Mouse (Mus musculus) heart, postnatal 36 days (tissue): Measurements from ENCODE around the gene St8sia4. TPM values are rescaled to one million over a fixed set of nuclear protein-coding genes. Genes with fewer than 3 reads are reported as not detected.

Experiments
- DNase-seq, 2 experiments: peaks; one replicate each; pipeline ENCODE4 v3.0.0; 2021 to 2022
- intact Hi-C: fragments of 180-260 bp; cut with DNase I; formaldehyde crosslinking; loops from one replicate; pipeline ENCODE4 v1.15.1; 2025
- total RNA-seq, 2 experiments: library from RNA; stranded (reverse); gene quantifications; 2 replicates each; pipeline ENCODE4 v1.2.3; 2021

The St8sia4 gene
- total RNA-seq, result 1 to 10 TPM; 7.7 to 9.9 TPM

DNA sequence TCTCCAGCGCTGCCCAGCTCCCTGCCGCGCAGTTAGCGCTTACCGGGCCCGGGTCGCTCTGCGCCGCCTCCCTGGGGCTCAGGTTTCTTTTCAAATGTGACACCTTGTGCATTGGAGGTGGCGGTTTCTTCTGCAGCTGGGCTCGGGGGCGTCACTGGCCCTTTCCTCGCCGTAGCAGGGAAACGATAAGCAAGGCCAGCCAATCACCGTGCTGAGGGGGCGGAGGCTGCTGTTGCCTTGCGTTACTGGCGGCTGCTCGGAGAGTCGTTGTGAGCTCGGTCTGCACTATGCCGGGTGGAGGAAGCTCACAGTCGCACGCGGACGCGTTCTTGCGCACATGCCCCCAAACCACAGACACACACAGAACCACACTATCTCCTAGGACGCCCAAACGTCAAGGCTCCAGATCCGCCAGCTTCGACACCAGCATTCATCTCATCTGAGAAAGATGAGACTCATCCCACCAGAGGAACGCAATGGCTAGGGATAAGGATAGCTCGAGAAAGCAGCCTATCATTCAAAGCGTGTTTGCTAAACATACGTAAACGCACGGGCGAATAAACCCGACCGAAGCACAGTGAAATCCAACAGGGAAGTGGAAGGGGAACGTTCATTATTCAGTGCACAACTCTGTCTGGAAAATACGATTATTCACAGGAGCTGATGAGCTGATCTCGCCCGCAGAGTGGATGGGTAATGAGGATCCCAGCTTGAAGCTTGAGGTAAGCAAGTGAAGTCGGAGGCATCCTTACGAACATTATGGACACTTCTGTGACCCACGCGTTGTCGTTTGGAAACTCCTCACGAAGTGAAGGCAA lies at the start of gene St8sia4:
TSS of gene St8sia4 (minus strand) at position 137 of the 818 bp plus-strand sequence.
- intact Hi-C loops, result loop anchor here (2.0 to 5.0 kb wide), 5 partner anchors 49 to 355 kb away; partner anchors contain the start of gene Fam174a
- DNase-seq, result peak; percentile 75 to 76

DNA sequence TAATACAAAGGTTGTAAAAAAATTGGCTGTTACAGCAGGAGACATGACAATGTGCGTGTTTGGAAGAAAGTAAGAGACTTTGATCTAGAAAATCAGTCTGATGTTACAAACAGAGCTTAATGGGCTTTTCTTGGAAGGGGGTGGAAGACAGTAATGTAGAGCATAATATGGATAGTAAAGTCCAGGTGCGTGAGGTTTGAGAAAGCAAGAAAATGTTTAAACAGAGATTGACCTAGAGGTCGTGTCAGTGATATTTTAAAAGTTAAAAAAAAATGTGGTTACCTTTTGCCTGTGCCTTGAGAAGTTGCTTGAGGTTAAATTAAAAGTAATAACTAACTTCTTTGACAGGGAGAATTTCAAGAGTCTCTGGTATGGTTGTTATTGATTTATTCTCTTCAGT lies 41.8 kb upstream of the St8sia4 start:
- intact Hi-C loops, result no loop called here
- DNase-seq, result no peak

DNA sequence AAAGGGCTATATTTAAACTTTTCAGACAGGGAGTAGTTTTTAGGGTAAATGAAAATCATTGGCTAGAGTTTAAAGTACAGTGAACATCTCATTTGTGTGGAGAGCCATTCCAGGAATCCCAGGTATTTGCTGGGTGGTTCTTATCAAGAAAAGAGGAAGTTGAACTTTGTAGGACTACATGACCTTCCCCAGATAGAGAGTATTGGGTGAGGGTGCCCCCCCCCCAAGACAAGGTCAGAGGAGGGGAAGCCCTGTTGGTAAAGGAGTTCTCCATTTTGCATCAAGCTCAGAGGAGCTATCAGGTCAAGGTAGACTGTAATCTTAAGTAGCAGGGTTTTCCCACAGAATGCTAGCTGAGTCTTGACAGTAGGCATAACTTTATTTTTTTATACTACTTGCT lies 32.5 kb upstream of the St8sia4 start:
- DNase-seq, result no peak
- intact Hi-C loops, result no loop called here

DNA sequence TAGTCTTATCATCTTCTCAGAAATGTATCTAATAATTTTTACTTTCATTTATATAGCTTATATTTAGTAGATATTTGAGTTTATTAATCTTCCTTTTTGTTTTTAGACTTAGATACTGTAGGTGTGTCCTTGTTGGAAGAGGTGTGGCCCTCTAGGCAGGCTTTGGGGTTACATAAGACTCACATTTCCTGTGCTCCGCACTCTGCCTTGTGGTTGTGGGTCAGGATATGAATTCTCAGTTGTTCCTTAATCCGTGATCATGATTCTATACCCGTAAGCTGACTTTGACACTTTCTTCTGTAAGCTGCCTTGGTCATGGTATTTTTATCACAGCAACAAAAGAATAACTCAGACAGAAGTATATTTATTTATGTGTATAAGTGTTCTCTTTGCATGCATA lies 6.7 kb upstream of the St8sia4 start:
- no peak for DNase-seq
- intact Hi-C loops, result no loop called here

DNA sequence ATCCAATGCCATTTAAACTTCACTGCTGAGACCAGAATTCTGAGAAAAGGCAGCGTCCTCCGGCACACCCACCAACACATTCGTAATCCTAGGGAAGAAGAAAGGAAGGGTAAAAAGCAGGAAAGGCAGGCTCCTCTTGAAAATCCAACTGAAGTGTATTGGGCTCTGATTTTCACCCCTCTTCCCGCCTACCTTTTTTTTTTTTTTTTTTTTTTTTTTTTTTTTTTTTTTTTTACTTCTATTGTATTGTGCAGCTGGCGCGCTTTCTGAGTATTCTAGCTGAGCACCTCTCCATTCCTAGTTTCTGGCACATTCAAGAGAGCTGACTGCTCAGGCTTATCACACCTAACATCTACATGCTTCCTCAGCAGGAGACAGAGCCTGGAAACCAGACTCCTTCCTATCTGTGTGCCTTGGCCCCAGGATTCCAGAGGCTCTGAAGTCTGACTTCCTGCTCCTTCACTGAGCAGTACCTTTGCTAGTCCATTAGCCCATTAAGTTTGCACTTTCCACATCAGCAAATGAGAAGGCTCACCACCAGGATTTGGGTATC lies 958 bp upstream of the St8sia4 start:
- intact Hi-C loops, result loop anchor here (2.0 to 5.0 kb wide), 2 partner anchors 272 to 356 kb away; partner anchors contain the start of gene Fam174a
- DNase-seq, result peak; percentile 10 to 14

DNA sequence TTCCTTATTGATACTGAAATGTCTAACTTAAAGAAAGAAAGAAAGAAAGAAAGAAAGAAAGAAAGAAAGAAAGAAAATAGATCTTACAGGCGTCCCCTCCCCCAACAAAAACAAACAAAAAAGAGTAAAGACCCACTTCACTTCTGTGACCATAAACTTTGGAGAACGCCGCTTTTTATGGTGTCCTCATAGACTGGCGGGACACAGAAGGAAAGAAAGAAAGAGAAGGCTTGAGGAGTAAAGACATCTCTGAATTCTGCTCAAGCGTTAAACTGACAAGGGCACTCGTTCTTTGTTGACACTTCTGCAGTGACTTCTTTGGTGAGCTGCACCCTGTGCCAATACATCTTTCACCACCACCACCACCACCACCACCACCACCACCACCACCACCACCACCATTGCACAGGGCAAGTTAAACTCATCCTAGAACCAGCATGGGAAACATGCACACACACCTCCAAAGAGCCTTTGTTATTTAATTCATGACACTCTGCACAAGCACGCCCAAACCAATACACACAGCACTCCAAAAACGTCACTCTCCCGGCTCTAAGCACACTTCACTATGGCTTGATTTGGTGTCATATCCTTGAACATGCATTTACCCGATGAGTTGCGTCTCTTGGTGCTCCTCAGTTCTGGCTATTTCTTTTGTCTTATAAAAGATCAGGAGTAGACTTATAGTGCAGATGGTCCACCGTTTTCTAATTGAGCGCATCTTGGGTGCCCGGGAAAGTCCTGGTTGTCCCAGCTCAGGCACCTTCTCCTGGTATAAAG lies 640 bp downstream of the St8sia4 start:
- intact Hi-C loops, result loop anchor here (2.0 to 5.0 kb wide), 4 partner anchors 48 to 354 kb away; partner anchors contain the start of gene Fam174a

DNA sequence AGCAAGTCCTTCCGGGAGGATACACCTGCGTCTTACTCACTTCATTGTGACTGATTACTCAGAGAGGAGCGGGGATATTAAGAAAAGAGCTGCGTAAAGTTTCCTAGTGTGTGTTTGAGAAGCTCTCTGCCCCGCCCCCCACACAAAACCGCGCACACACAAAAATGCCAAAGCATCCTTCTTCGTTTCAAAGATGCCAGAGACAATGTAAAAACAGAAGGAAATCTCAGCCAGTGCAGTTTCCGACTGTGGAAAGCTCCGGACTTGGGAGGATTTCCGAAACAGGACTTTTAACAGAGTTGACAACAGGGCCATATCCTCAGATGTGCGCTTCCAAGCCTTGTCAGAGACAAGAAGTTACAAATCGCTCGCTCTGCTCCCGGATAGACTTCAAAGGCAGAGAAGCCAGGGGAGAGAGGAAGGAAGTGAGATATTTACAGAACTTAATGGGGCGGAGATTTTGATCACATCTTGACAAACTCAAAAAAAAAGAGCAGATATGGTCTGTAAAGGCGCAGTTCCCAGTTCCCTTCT lies 1.4 kb downstream of the St8sia4 start:
- DNase-seq, result peak; percentile 35 to 41
- intact Hi-C loops, result loop anchor here (2.0 to 5.0 kb wide), 4 partner anchors 47 to 354 kb away; partner anchors contain the start of gene Fam174a

More for the DNA sequence above, 640 bp downstream of the St8sia4 start:
- peak in 1 of 2 experiments; percentile 3 for DNase-seq

DNA sequence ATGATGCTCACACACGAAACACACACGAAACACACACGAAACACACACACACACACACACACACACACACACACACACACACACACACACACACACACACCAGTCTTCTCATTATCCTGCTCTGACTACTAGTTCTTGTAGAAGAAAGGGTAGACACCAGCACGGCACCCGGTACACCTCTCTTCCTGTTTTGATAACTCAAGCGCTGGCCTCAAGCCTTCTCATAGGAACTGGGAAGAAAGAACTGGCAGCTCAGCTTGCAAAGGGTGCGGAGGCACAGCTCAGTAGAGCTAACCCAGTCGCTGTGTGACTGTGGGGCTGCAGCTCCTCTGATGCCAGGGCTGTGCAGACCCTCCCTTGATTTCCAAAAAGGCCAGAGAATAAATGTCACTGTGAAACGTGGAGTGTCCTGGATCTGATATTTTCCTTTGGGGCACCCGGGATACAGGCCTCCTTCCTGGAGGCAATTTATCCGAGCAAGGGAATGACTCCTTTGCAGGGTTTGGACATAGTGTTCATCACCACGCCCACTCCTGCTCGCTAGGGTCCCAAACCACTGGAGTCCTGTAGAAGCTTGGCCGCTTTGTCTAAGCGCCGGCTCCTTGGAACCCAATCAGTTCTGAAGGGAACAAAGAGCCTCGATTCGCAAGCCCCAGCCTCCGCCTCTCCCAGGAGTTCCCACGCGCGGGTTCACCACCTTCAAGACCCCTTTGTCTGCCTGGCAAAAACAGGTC lies 2.2 kb downstream of the St8sia4 start:
- intact Hi-C loops, result loop anchor here (5.0 kb wide), 1 partner anchor 353 kb away; the partner anchor contains the start of gene Fam174a
- peak; percentile 24 to 33 for DNase-seq

DNA sequence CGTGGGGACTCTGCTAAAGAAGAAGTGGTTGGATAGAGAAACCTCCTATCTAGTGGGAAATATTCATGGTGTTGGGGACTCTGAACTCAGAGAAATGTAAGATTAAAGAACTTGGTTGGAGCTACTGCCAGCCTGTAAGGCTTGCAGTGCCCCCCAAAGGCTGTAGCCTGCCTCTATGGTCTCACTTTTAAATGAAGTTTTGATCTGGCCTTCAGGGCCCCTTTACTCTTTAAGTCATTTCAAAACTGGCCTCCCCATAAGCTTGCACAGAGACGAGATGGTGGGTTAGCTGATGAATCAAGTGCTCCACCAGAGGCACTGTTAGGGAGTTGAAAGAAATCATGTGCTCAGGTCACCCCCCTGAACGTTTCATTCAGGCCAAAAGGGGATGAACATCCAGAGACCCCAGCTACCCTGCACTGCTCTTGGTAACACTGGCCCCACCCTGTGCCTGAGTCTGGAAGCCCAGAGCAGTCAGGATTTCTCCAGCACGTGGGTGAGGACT lies 3.0 kb downstream of the St8sia4 start:
- intact Hi-C loops, result no loop called here
- DNase-seq, result peak in 1 of 2 experiments; percentile 14

DNA sequence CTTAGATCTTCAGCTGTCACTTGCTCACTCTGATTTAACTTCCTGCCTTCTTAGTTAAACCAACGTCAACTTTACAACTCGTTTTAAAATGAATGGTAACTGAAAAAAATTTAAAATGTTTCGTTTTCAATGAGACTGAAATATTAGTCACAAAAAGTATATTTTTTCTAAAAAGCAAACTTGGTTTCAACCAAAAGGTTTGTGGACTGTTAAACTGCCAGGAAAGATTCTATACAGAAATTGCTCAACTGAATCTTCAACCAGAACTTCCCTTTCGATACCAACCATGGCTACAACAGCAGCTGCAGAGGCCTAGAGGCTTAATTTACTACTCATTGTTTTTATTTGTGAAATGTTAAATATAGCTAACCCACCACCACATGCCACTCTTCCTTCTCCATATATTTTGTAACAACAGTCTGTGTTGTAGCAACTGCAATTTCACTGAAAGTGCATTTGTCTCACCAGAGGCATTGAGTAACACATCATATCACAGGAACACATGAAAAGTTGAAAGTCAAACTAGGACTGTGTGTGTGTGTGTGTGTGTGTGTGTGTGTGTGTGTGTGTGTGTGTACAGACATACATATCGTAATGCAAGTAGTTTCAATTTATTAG lies 10.2 kb downstream of the St8sia4 start:
- intact Hi-C loops, result no loop called here
- DNase-seq, result no peak

DNA sequence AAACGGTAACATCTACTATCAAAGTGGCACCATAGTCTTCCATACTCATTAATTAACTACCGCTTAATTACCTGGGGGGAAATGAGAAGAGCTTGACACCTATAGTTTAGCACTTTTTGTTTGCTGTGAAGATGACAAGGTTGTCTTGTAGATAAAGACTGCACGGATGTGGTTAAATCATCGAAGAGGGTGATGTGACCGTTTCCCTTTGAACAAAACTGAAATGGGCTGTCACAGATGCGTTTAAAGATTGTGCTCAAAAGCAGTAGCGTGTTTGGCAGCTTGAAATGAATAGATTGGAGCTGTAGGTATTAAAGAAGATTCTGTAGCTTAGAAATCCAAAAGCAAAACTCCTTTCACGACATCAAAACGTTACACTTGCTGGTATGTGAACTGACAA lies 11.8 kb downstream of the St8sia4 start:
- intact Hi-C loops, result no loop called here
- no peak for DNase-seq

DNA sequence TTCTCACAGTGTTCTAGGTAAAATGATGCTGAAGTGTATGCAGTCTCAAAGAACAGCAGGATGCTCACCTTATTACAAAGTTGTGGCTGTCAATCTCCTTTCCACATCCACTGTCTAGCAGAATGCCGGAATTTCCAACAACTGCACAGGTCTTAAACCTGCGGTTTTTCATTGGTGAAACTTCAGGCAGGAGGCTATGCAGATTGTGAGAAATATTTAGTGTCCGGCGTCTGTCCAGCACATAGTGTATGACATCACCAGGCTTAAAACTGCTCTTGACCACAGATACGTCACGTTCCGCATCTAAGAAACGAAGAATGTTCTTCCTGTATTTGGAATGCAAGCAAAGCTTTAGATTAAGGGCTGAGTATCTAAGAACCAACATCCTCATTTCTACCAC lies 13.9 kb downstream of the St8sia4 start:
- intact Hi-C loops, result no loop called here

DNA sequence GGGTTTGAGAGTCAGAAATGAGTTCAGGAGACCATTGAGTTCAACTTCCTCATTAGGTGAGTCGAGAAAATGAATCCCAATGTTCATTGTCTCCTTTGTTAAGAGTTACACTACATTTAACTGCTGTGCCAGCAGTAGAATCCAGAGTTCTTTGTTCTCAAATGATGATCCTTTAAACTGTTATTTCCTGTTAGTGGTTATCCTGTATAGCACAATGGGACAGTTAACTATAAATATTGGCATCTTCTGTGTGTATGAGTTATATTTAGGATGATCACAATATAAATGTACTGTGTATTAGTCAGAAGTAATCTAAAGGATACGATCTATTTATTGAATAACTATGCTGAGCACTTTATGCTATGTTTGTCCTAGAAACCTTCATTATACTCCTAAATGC lies 23.1 kb downstream of the St8sia4 start:
- intact Hi-C loops, result no loop called here
- no peak for DNase-seq

More for the DNA sequence above, 13.9 kb downstream of the St8sia4 start:
- DNase-seq, result no peak

DNA sequence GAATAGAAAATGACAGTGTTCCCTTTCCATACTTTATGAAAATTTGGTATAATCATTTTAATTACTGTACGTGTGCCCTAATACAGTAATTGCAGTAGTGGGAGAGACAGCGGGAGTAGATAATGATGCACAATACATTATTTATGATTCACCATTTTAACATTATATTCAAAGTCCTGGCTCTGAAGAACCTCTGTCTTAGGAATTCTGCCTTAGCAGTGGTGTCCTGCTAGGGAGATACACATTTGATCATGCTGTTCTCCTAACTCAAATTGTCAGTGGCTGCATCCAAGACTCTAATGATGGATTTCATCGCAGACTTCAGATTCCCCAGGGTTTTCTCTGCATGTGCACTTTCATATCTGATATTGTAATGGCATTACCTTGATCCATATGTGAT lies 28.4 kb downstream of the St8sia4 start:
- no peak for DNase-seq
- intact Hi-C loops, result no loop called here

DNA sequence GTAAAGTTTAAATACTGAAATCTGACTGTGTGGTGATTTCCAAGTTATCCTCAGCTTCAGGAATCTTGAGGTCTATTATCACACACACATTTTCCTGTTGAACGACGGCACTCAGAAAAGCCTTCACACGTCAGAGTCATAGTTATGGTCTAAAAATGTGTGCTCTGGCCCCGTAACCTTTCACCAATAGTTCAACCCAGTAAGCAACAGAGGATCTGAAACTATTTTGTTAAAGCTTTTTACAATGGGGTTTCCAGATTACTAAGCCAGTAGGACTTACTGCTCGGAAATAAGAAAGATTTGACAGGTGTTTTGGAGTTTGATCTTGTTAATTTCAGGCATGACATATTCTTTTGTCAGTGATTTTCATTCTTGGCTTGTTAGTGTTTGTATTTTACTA lies 43.0 kb downstream of the St8sia4 start:
- intact Hi-C loops, result no loop called here
- no peak for DNase-seq

DNA sequence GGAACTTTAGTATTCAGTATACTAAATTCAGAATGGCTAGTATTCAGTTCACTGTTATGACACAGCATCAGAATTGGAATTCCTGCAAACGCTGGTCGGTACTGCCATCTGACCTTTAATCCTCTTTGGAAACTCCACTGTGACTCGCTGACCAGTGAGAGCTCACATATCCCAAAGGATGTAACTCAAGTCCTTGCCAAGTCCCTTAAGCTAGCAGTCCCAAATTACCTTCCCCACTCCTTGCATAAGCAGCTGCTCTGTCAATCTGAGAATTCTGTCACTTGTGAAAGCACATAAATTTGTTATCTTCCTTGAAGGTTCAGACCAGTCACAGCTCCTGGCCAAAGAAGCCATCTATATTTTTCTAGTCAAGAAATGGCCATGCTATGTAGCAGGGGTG lies 48.7 kb downstream of the St8sia4 start:
- intact Hi-C loops, result loop anchor here (2.0 kb wide), 1 partner anchor 48 kb away; the partner anchor contains the start of gene St8sia4
- DNase-seq, result no peak

DNA sequence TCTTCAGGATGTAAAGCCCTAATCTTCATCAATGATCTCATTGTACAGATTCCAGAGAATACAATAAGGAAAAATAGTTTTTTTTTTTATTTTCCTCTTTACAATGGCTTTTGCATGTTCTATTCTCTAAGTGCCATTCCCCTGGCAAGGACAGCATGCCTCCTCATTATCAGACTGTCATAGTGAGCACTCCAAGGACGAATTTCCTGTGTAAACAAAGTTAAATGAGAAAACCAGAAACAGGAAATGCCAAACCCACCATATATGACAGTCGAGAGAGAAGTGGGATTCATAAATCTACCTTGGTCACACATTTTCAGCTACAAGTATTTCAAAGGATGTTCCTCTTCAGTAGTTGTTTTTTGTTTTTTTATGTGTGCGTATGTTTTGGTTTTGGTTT lies 49.2 kb downstream of the St8sia4 start:
- DNase-seq, result no peak
- intact Hi-C loops, result loop anchor here (2.0 kb wide), 1 partner anchor 49 kb away; the partner anchor contains the start of gene St8sia4

DNA sequence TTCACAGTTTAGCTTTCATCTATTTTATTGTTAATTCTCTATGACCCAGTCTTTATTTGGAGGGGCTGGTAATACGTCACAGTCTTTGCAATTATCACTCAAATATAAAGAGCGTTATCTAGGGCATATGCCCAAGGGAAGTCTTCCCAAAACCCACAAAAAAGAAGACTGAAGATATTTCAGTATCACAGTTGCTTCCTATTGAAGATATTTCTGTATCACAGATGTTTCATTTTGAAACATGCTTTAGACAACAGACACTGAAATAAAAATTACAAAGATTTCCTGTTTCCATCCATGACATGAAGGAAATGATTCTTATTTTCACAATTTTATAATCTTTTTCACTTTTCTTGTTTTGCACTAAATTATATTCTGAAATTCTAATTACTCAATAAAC lies 57.4 kb downstream of the St8sia4 start:
- no peak for DNase-seq
- intact Hi-C loops, result no loop called here

DNA sequence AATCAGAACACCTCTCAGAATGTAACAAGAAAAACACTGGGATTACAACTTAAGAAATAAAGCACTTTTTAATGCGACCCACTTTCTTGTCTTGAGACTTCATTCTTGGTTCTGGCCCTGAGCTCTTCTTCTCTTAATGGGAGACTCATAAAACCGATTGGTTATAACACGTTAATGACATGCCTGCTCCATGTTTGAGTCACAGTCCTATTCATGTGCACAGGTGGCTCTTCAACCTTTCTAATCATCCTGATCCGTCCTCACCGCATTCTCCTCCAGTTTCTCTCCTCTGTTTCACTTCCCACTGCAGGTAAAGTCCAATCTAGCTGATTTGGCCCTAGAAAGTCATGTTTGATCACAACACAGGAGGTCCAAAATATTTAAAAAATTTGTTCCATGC lies 58.3 kb downstream of the St8sia4 start:
- intact Hi-C loops, result no loop called here
- no peak for DNase-seq
